Mouse (Mus musculus): ENCODE measurements at regions not wholly inside any gene's neighbourhood (a gene's known extent, or its start where the extent isn't known, plus 50 kb on each side); places are given as distances from the start of the nearest gene placed in this dataset.

GRCm38 (mm10) chr12:112437046-112437445, 52.2 kb upstream of the A530016L24Rik start:
- DNase-seq (ENCODE audit: low spot score in 2 of 2): no peak

- DNase-seq (ENCODE audit: low spot score in 2 of 2): no peak
Measured at GRCm38 (mm10) chr12:112438206-112438605, 51.0 kb upstream of the A530016L24Rik start.
